Mouse (Mus musculus) CH12.LX (cell line): Measurements from ENCODE around the gene Dlx6. TPM values are rescaled to one million over a fixed set of nuclear protein-coding genes. Genes with fewer than 3 reads are reported as not detected.

ENCODE experiments used
- DNase-seq: peaks from one replicate; pipeline ENCODE4 v3.0.0-alpha.2; 2013; ENCODE audit errors: extremely low read depth
- H3K27ac ChIP-seq: 2 replicates; pipeline ENCODE4 v1.5.1; 2012; ENCODE audit warnings: low read depth, mild to moderate bottlenecking, control low read depth, moderate library complexity; ENCODE audit not compliant: insufficient read depth
- H3K27me3 ChIP-seq: replicated peaks from 2 replicates; pipeline ENCODE3; 2012; ENCODE audit warnings: inconsistent platforms
- H3K36me3 ChIP-seq, 2 experiments: replicated peaks in 1 of 2; 2 replicates each; pipeline versions ENCODE3 to v1.6.1; 2012; ENCODE audit warnings: inconsistent platforms in 1 of 2, low read length in 1 of 2, mild to moderate bottlenecking in 1 of 2, mixed read lengths in 1 of 2, moderate library complexity in 1 of 2; ENCODE audit not compliant: control insufficient read depth in 1 of 2, insufficient read depth in 1 of 2
- H3K4me1 ChIP-seq, 2 experiments: 2 replicates each; pipeline ENCODE4 v1.6.1; 2012; ENCODE audit warnings: inconsistent platforms in 1 of 2, moderate library complexity in 1 of 2; ENCODE audit not compliant: insufficient read depth in 2 of 2, control insufficient read depth in 1 of 2
- H3K4me2 ChIP-seq: 2 replicates; pipeline ENCODE4 v1.6.1; 2012; ENCODE audit warnings: low read depth, mild to moderate bottlenecking, control low read depth; ENCODE audit not compliant: poor library complexity, insufficient read depth, severe bottlenecking
- H3K4me3 ChIP-seq, 3 experiments: fragments of 150-350 bp in 1 of 3; sonication (generic) in 1 of 3; replicated peaks in 1 of 3; 2 replicates each; pipeline versions ENCODE3 to v1.5.1; 2011 to 2012; ENCODE audit warnings: low read depth in 2 of 3, low read length in 2 of 3, mild to moderate bottlenecking in 2 of 3, moderate library complexity in 2 of 3, control low read depth in 1 of 3, improper control_type of control experiment in 1 of 3, inconsistent platforms in 1 of 3, mixed read lengths in 1 of 3; ENCODE audit not compliant: poor library complexity in 1 of 3
- H3K79me2 ChIP-seq: replicated peaks from 2 replicates; pipeline ENCODE4 v1.6.1; 2012; ENCODE audit warnings: mild to moderate bottlenecking, moderate library complexity; ENCODE audit not compliant: control insufficient read depth, poor library complexity, insufficient read depth, severe bottlenecking; ENCODE audit errors: extremely low read depth
- H3K9ac ChIP-seq: 2 replicates; pipeline ENCODE4 v1.6.1; 2012; ENCODE audit warnings: low read depth, mild to moderate bottlenecking, control low read depth, moderate library complexity; ENCODE audit not compliant: insufficient read depth
- H3K9me3 ChIP-seq: replicated peaks from 2 replicates; pipeline ENCODE3; 2012; ENCODE audit warnings: low read length, inconsistent platforms, mixed read lengths
- BHLHE40 ChIP-seq: IDR thresholded peaks from 2 replicates; pipeline ENCODE4 v1.6.1; 2011; ENCODE audit warnings: mild to moderate bottlenecking, low read depth, low read length, improper control_type of control experiment
- CHD1 ChIP-seq: IDR thresholded peaks from 2 replicates; pipeline ENCODE4 v1.6.1; 2012; ENCODE audit warnings: low read depth, low read length, improper control_type of control experiment, inconsistent platforms
- EP300 ChIP-seq: IDR thresholded peaks from 2 replicates; pipeline ENCODE4 v1.6.1; 2011; ENCODE audit warnings: low read length, improper control_type of control experiment
- JUN ChIP-seq: IDR thresholded peaks from 2 replicates; pipeline ENCODE4 v1.6.1; 2011; ENCODE audit warnings: low read depth, mild to moderate bottlenecking, low read length, improper control_type of control experiment, moderate library complexity; ENCODE audit not compliant: insufficient read depth
- MAX ChIP-seq: IDR thresholded peaks from 2 replicates; pipeline ENCODE4 v1.6.1; 2011; ENCODE audit warnings: low read length, improper control_type of control experiment
- MAZ ChIP-seq: IDR thresholded peaks from 2 replicates; pipeline ENCODE4 v1.6.1; 2012; ENCODE audit warnings: low read depth, mild to moderate bottlenecking, inconsistent platforms, low read length, improper control_type of control experiment, moderate library complexity
- MEF2A ChIP-seq: IDR thresholded peaks from 2 replicates; pipeline ENCODE4 v1.6.1; 2014; ENCODE audit warnings: low read depth, mild to moderate bottlenecking, inconsistent platforms, low read length, improper control_type of control experiment, borderline replicate concordance
- MXI1 ChIP-seq: IDR thresholded peaks from 2 replicates; pipeline ENCODE4 v1.6.1; 2011; ENCODE audit warnings: mild to moderate bottlenecking, low read depth, low read length, improper control_type of control experiment
- MYC ChIP-seq: IDR thresholded peaks from 2 replicates; pipeline ENCODE4 v1.6.1; 2011; ENCODE audit warnings: low read depth, mild to moderate bottlenecking, improper control_type of control experiment, low read length
- NRF1 ChIP-seq: IDR thresholded peaks from 2 replicates; pipeline ENCODE4 v1.6.1; 2014; ENCODE audit warnings: low read depth, mild to moderate bottlenecking, inconsistent platforms, low read length, improper control_type of control experiment, moderate library complexity
- POLR2A ChIP-seq: IDR thresholded peaks from 2 replicates; pipeline ENCODE4 v1.6.1; 2011; ENCODE audit warnings: low read depth, mild to moderate bottlenecking, improper control_type of control experiment, low read length
- RAD21 ChIP-seq: IDR thresholded peaks from 2 replicates; pipeline ENCODE4 v1.6.1; 2011; ENCODE audit warnings: low read depth, mild to moderate bottlenecking, low read length, improper control_type of control experiment, moderate library complexity
- TBP ChIP-seq: conservative IDR thresholded peaks from 2 replicates; pipeline ENCODE4 v1.6.1; 2011; ENCODE audit warnings: low read depth, low read length, improper control_type of control experiment
- USF1 ChIP-seq: IDR thresholded peaks from 2 replicates; pipeline ENCODE4 v1.6.1; 2014; ENCODE audit warnings: low read depth, mild to moderate bottlenecking, inconsistent platforms, low read length, improper control_type of control experiment
- USF2 ChIP-seq: conservative IDR thresholded peaks from 2 replicates; pipeline ENCODE4 v1.6.1; 2011; ENCODE audit warnings: low read depth, low read length, improper control_type of control experiment
- ZMIZ1 ChIP-seq: IDR thresholded peaks from 2 replicates; pipeline ENCODE4 v1.6.1; 2012; ENCODE audit warnings: low read depth, mild to moderate bottlenecking, inconsistent platforms, low read length, improper control_type of control experiment
- ZNF384 ChIP-seq: IDR thresholded peaks from 2 replicates; pipeline ENCODE4 v1.6.1; 2012; ENCODE audit warnings: low read depth, low read length, improper control_type of control experiment, inconsistent platforms
- dilution Hi-C: fragments of 300-500 bp; cut with MboI; formaldehyde crosslinking; loops from 2 replicates; pipeline ENCODE4 v1.14.3; 2020; ENCODE audit warnings: low sequenced_read_pairs; ENCODE audit not compliant: extremely low pct_unique_long_range_greater_than_20kb, extremely low pct_ligation_motif_present
- in situ Hi-C: fragments of 300-500 bp; cut with MboI; formaldehyde crosslinking; loops from 3 replicates; pipeline ENCODE4 v1.14.3; 2019; ENCODE audit warnings: low sequenced_read_pairs, low pct_ligation_motif_present, low pct_unique_long_range_greater_than_20kb, mixed read lengths
- polyA plus RNA-seq: library from polyadenylated mRNA; unstranded; fragments of >175 nt; gene quantifications from 2 replicates; pipeline ENCODE4 v1.2.1, GENCODE M21; 2012; ENCODE audit warnings: low read depth; ENCODE audit not compliant: insufficient read length
- total RNA-seq, 2 experiments: library from RNA; depleted of rRNA; stranded (reverse); fragments of 300-350 nt in 1 of 2; fragments of >200 nt in 1 of 2; gene quantifications; 2 replicates each; pipeline ENCODE4 v1.2.3; 2012 to 2014

Dlx6 gene
- total and polyA plus RNA-seq, 3 experiments, result not detected

- Histone ChIP-seq H3K4me1 (peaks cover 0 to 10% of the 10 kb centered on the region in 2 experiments; a peak in 1 of 4 replicates), H3K27ac (no peak overlapping the region), H3K27me3 (no peaks in the 10 kb centered on the region), H3K4me2 (no peak overlapping the region), H3K4me3 (no peak overlapping the region), H3K79me2 (no peaks in the 10 kb centered on the region), H3K36me3 (no peaks in the 10 kb centered on the region), H3K9me3 (peaks cover 1% of the 10 kb centered on the region), H3K9ac (no peak overlapping the region)
- DNase-seq, result no peak
- in situ Hi-C loops, result loop anchor here (25.0 kb wide), 2 partner anchors 594 to 769 kb away; no protein-coding TSS in a partner anchor
- no peak for TF ChIP-seq CHD1
- dilution Hi-C loops, result no loop called here
Measured at GRCm38 (mm10) chr6:6881115-6881637, 18.0 kb downstream of the Dlx6 start.

- Histone ChIP-seq H3K4me1 (peaks cover 0 to 10% of the 10 kb centered on the region in 2 experiments; a peak in 1 of 4 replicates), H3K9me3 (peaks cover 1% of the 10 kb centered on the region), H3K27ac (no peak within 1 kb of the TSS), H3K36me3 (no peaks in the 10 kb centered on the region), H3K4me2 (no peak within 1 kb of the TSS), H3K4me3 (no peak within 1 kb of the TSS), H3K27me3 (no peaks in the 10 kb centered on the region), H3K9ac (no peak within 1 kb of the TSS), H3K79me2 (no peaks in the 10 kb centered on the region)
- dilution Hi-C loops, result no loop called here
- in situ Hi-C loops, result loop anchor here (25.0 kb wide), 2 partner anchors 594 to 769 kb away; no protein-coding TSS in a partner anchor
- TF ChIP-seq TBP (no peak), BHLHE40 (no peak), USF2 (no peak), MXI1 (no peak), MAX (no peak), JUN (no peak), NRF1 (no peak)
- DNase-seq, result no peak
Measured at GRCm38 (mm10) chr6:6881638-6882190, 18.6 kb downstream of the Dlx6 start, which contains the start of gene Dlx5. TSS of gene Dlx5 (minus strand) at chr6:6882085.

DNA sequence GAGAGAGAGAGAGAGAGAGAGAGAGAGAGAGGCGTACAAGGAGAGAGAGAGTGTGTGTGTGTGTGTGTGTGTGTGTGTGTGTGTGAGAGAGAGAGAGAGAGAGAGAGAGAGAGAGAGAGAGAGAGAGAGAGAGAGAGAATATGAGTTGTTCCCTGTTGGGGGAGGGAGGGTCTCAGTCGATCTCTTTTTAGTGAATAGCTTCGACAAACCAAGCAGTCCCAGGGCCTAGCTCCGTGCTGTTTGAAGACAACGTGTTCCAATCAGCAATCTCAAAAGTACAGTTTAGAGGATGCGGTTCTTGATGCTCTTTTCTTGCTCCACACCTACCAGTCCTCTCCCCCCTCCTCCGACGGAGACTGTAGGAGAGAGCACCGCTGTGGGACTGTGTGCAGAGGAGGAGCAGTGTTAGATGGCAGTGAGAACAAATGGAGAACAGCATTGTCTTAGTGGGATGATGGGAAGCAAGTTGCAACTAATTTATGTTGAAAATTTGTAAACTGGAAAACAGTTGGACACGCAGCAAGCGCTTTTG, 19.2 kb downstream of the Dlx6 start:
- dilution Hi-C loops, result no loop called here
- Histone ChIP-seq H3K4me2 (no peak overlapping the region), H3K9me3 (peaks cover 1% of the 10 kb centered on the region), H3K4me3 (no peak overlapping the region), H3K27me3 (no peaks in the 10 kb centered on the region), H3K4me1 (peaks cover 0 to 10% of the 10 kb centered on the region in 2 experiments; a peak in 1 of 4 replicates), H3K9ac (no peak overlapping the region), H3K36me3 (no peaks in the 10 kb centered on the region), H3K27ac (no peak overlapping the region), H3K79me2 (no peaks in the 10 kb centered on the region)
- DNase-seq, result no peak
- in situ Hi-C loops, result loop anchor here (25.0 kb wide), 2 partner anchors 595 to 770 kb away; no protein-coding TSS in a partner anchor
- TF ChIP-seq USF2 (no peak), MAZ (no peak), MXI1 (no peak), RAD21 (no peak), MYC (no peak), POLR2A (no peak), MEF2A (no peak), ZMIZ1 (no peak), EP300 (no peak), ZNF384 (no peak), USF1 (no peak)
